Mouse (Mus musculus) megakaryocyte, embryonic 14.5 days (primary cell): Measurements from ENCODE around the gene Ywhah.

Source experiments
- FLI1 ChIP-seq: IDR thresholded peaks from 2 replicates; pipeline ENCODE4 v1.6.1; 2012; ENCODE audit warnings: low read length, inconsistent platforms, mixed read lengths
- GATA1 ChIP-seq: IDR thresholded peaks from 3 replicates; pipeline ENCODE4 v1.6.1; 2012; ENCODE audit warnings: mixed read lengths, low read length, inconsistent platforms, borderline replicate concordance

DNA sequence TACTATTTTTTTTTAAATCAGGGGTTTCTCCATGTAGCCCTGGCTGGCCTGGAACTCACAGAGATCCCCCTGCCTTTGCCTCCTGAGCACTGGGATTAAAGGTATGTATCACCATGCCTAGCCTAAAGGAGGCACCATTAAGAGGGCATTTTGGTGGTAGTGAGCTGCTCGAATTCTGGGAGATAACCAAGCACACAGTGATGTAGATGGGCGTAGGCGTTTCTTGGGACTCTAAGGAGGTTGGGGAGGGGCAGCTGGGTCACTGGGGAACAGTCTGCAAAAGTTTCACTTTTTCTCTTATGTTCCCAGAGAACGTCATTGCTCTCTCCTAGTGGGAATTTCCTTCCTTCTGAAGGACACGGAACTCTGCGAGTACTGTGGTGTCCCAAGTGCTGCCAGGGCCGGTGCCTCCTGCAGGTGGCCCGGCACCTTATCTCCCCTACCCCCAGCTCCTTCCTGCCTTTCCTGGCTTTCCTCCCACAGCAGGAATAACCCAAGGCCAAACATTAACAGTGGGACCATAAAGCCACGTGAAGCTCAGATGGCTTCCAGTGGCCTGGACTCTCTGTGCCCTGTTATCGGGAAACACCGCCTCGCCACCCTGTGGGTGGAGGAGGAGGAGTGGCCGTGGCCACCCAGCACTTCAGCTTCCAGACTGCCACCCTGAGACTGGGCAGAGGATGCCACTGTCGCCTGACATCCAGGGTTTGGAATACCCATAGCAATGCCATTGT is 34.4 kb downstream of the Ywhah start:
- no peak for TF ChIP-seq GATA1
- no peak for TF ChIP-seq FLI1
